Mouse (Mus musculus) ES-Bruce4 (cell line): ENCODE results near the gene Ppp1r15a. TPM values are rescaled to one million over a fixed set of nuclear protein-coding genes. Genes with fewer than 3 reads are reported as not detected.

ENCODE experiments used
- H3K27ac ChIP-seq: 2 replicates; pipeline ENCODE4 v1.5.1; 2012; ENCODE audit warnings: low read length, inconsistent platforms; ENCODE audit not compliant: insufficient read depth
- H3K27me3 ChIP-seq: 2 replicates; pipeline ENCODE4 v1.6.1; 2012; ENCODE audit warnings: mild to moderate bottlenecking, low read length, inconsistent platforms; ENCODE audit not compliant: control insufficient read depth, poor library complexity, insufficient read depth, severe bottlenecking
- H3K36me3 ChIP-seq: 2 replicates; pipeline ENCODE4 v1.6.1; 2012; ENCODE audit warnings: inconsistent platforms, mild to moderate bottlenecking, low read length, moderate library complexity; ENCODE audit not compliant: control insufficient read depth, poor library complexity, insufficient read depth, severe bottlenecking
- H3K4me1 ChIP-seq: one replicate; pipeline ENCODE4 v1.8.1; 2011; ENCODE audit warnings: low read length; ENCODE audit not compliant: control insufficient read depth, insufficient read depth
- H3K4me3 ChIP-seq: 2 replicates; pipeline ENCODE4 v1.5.1; 2011; ENCODE audit warnings: low read depth, mild to moderate bottlenecking, low read length
- H3K9ac ChIP-seq: 2 replicates; pipeline ENCODE4 v1.6.1; 2012; ENCODE audit warnings: low read depth, mild to moderate bottlenecking, inconsistent platforms; ENCODE audit not compliant: poor library complexity, severe bottlenecking
- H3K9me3 ChIP-seq: replicated peaks from 2 replicates; pipeline ENCODE4 v1.6.1; 2012; ENCODE audit warnings: mild to moderate bottlenecking, low read length, inconsistent platforms; ENCODE audit not compliant: control insufficient read depth, poor library complexity, insufficient read depth, severe bottlenecking
- CTCF ChIP-seq: IDR thresholded peaks from one replicate; pipeline ENCODE4 v1.8.1; 2011; ENCODE audit warnings: low read depth, low read length
- EP300 ChIP-seq: IDR thresholded peaks from 2 replicates; pipeline ENCODE4 v1.6.1; 2011; ENCODE audit warnings: low read depth, low read length; ENCODE audit not compliant: insufficient read depth
- POLR2A ChIP-seq: IDR thresholded peaks from one replicate; pipeline ENCODE4 v1.8.1; 2011; ENCODE audit warnings: low read length; ENCODE audit not compliant: insufficient read depth
- polyA plus RNA-seq: library from polyadenylated mRNA; stranded (reverse); fragments of >200 nt; gene quantifications from 2 replicates; pipeline ENCODE4 v1.2.4, GENCODE M21; 2011; ENCODE audit warnings: low read depth; ENCODE audit not compliant: missing spikeins, insufficient read depth, insufficient read length

Ppp1r15a gene
- polyA plus RNA-seq, 1 experiment, result 15.5 TPM

DNA sequence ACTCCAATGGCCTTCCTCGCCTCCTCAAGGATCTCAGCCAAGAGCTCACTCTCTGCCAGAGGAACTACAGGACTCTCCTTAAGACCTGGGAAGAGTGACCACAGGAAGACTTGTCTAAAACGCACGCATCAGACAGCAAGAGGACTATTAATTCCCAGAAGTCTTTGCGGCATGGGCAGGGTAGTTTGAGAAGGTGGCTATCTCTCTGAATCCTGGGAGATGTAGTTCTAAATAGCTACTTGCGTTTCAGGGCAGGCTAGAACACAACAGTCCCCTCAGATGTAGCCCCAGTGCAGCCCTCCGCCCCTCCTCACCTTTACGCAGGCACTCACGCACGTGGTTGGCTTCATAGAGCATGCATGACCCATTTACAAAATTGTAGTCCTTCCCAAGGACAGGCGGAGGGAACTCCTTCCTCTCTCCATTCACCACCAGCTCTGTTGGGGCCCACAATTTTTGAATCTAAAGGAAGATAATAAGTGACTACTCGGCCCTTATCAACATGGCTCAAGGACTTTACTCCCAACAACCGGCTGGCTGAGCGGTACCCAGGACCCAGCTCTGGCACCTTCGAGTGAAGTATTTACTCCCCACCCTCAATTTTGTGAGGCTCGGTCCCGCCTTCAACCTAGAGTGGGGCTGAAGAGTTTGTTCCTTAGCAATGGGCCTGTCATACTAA, 50.6 kb downstream of the Ppp1r15a start:
- H3K4me1 ChIP-seq, result no peaks in the 10 kb centered on the region

More for the DNA sequence above, 50.6 kb downstream of the Ppp1r15a start:
- Histone ChIP-seq H3K27ac (peak overlapping the region; percentile 12; the same call in 1 of the 2 replicates), H3K9ac (peak overlapping the region; percentile 15), H3K9me3 (no peaks in the 10 kb centered on the region), H3K36me3 (no peaks in the 10 kb centered on the region), H3K4me3 (peak overlapping the region; percentile 63), H3K27me3 (no peaks in the 10 kb centered on the region)
- TF ChIP-seq POLR2A, result no peak
- no peak for TF ChIP-seq EP300
- TF ChIP-seq CTCF, result no peak

Other genes with a start within 250 kb of the Ppp1r15a start
- gene Slc6a21, start 248.8 kb downstream of the Ppp1r15a start, polyA plus RNA-seq, result not detected in 2 replicates
- 18.9 and 19.8 TPM in 2 replicates for gene Trpm4, start 192.5 kb downstream of the Ppp1r15a start, polyA plus RNA-seq
- gene Hrc, start 191.0 kb downstream of the Ppp1r15a start, polyA plus RNA-seq, result 5.2 and 6.9 TPM in 2 replicates
- 7.2 and 9.3 TPM in 2 replicates for gene Ppfia3, start 159.2 kb downstream of the Ppp1r15a start, polyA plus RNA-seq
- gene Lin7b, start 155.7 kb downstream of the Ppp1r15a start, polyA plus RNA-seq, result 0.88 TPM in 1 of 2 replicates, not detected in the other
- 686 and 799 TPM in 2 replicates for gene Snrnp70, start 130.5 kb downstream of the Ppp1r15a start, polyA plus RNA-seq
- gene Kcna7, start 120.6 kb downstream of the Ppp1r15a start, polyA plus RNA-seq, result 0.41 TPM in 1 of 2 replicates, not detected in the other
- gene Ntf5, start 112.6 kb downstream of the Ppp1r15a start, polyA plus RNA-seq, result 5.0 and 5.2 TPM in 2 replicates
- gene Lhb, start 105.4 kb downstream of the Ppp1r15a start, polyA plus RNA-seq, result not detected in 2 replicates
- gene Gys1, start 91.4 kb downstream of the Ppp1r15a start, polyA plus RNA-seq, result 24.4 and 26.7 TPM in 2 replicates
- 263 and 267 TPM in 2 replicates for gene Ruvbl2, start 88.2 kb downstream of the Ppp1r15a start, polyA plus RNA-seq
- 5,956 and 6,533 TPM in 2 replicates for gene Ftl1, start 66.4 kb downstream of the Ppp1r15a start, polyA plus RNA-seq
- gene Bax, start 59.4 kb downstream of the Ppp1r15a start, polyA plus RNA-seq, result 250 and 287 TPM in 2 replicates
- gene Tulp2, start 44.4 kb downstream of the Ppp1r15a start, polyA plus RNA-seq, result 1.3 and 2.4 TPM in 2 replicates
- gene Gm45808, start 39.5 kb downstream of the Ppp1r15a start, polyA plus RNA-seq, result not detected in 2 replicates
- gene Dhdh, start 37.5 kb downstream of the Ppp1r15a start, polyA plus RNA-seq, result 15.3 and 15.5 TPM in 2 replicates
- gene Nucb1, start 15.9 kb downstream of the Ppp1r15a start, polyA plus RNA-seq, result 105 and 119 TPM in 2 replicates
- 14.3 and 18.6 TPM in 2 replicates for gene Plekha4, start 62 bp upstream of the Ppp1r15a start, polyA plus RNA-seq
- 55.0 and 62.2 TPM in 2 replicates for gene Hsd17b14, start 28.6 kb upstream of the Ppp1r15a start, polyA plus RNA-seq
- gene Bcat2, start 43.9 kb upstream of the Ppp1r15a start, polyA plus RNA-seq, result 104 and 144 TPM in 2 replicates
- 0.94 and 1.7 TPM in 2 replicates for gene Fgf21, start 89.2 kb upstream of the Ppp1r15a start, polyA plus RNA-seq
- 3.0 and 3.9 TPM in 2 replicates for gene Fut1, start 91.0 kb upstream of the Ppp1r15a start, polyA plus RNA-seq
- gene Izumo1, start 95.5 kb upstream of the Ppp1r15a start, polyA plus RNA-seq, result 4.6 and 5.8 TPM in 2 replicates
- gene Rasip1, start 101.2 kb upstream of the Ppp1r15a start, polyA plus RNA-seq, result 2.5 and 3.0 TPM in 2 replicates
- 2.2 and 4.1 TPM in 2 replicates for gene Mamstr, start 113.7 kb upstream of the Ppp1r15a start, polyA plus RNA-seq
- 0.87 TPM in 1 of 2 replicates, not detected in the other for gene Fut2, start 140.1 kb upstream of the Ppp1r15a start, polyA plus RNA-seq
- gene Ntn5, start 157.8 kb upstream of the Ppp1r15a start, polyA plus RNA-seq, result 0.51 TPM in 1 of 2 replicates, not detected in the other
- gene Sec1, start 168.1 kb upstream of the Ppp1r15a start, polyA plus RNA-seq, result 1.1 and 1.4 TPM in 2 replicates
- 6.0 and 9.7 TPM in 2 replicates for gene Car11, start 173.6 kb upstream of the Ppp1r15a start, polyA plus RNA-seq
- gene Dbp, start 178.8 kb upstream of the Ppp1r15a start, polyA plus RNA-seq, result 6.7 and 6.9 TPM in 2 replicates
- gene Rpl18, start 189.2 kb upstream of the Ppp1r15a start, polyA plus RNA-seq, result 1,593 and 1,677 TPM in 2 replicates
- 10.4 and 11.1 TPM in 2 replicates for gene Sphk2, start 191.7 kb upstream of the Ppp1r15a start, polyA plus RNA-seq
- 0.85 and 1.4 TPM in 2 replicates for gene Fam83e, start 194.9 kb upstream of the Ppp1r15a start, polyA plus RNA-seq
- not detected in 2 replicates for gene Spaca4, start 199.5 kb upstream of the Ppp1r15a start, polyA plus RNA-seq